Mouse (Mus musculus) gastrocnemius, postnatal 4 days (tissue): ENCODE measurements around the gene Tspan15. TPM values are rescaled to one million over a fixed set of nuclear protein-coding genes. Genes with fewer than 3 reads are reported as not detected.

Source experiments
- DNase-seq, 2 experiments: peaks; one replicate each; pipeline ENCODE4 v3.0.0; 2021 to 2022; ENCODE audit warnings: low spot score in 2 of 2, mixed read lengths in 2 of 2
- long read RNA-seq, 2 experiments: library from polyadenylated mRNA; stranded (forward); transcript quantifications; one replicate each; pipeline ENCODE4 v2.0.0; 2021
- total RNA-seq, 2 experiments: library from RNA; stranded (reverse); gene quantifications; 2 replicates each; pipeline ENCODE4 v1.2.3; 2021

The Tspan15 gene
- total RNA-seq, result 10 to 100 TPM; 25.5 to 30.8 TPM
- long read RNA-seq, experiment 1, transcript Tspan15-201 (8 exons, 3,638 nt), result major isoform, 101 of 111 reads
- long read RNA-seq, experiment 1, partial matches to known transcripts, result 2 of 111 reads
- long read RNA-seq, experiment 1, other reads (novel, unspliced or antisense), result 8 of 111 reads
- long read RNA-seq, experiment 2, transcript Tspan15-201 (8 exons, 3,638 nt), result major isoform, 125 of 140 reads
- long read RNA-seq, experiment 2, partial matches to known transcripts, result 5 of 140 reads
- long read RNA-seq, experiment 2, other reads (novel, unspliced or antisense), result 10 of 140 reads

DNA sequence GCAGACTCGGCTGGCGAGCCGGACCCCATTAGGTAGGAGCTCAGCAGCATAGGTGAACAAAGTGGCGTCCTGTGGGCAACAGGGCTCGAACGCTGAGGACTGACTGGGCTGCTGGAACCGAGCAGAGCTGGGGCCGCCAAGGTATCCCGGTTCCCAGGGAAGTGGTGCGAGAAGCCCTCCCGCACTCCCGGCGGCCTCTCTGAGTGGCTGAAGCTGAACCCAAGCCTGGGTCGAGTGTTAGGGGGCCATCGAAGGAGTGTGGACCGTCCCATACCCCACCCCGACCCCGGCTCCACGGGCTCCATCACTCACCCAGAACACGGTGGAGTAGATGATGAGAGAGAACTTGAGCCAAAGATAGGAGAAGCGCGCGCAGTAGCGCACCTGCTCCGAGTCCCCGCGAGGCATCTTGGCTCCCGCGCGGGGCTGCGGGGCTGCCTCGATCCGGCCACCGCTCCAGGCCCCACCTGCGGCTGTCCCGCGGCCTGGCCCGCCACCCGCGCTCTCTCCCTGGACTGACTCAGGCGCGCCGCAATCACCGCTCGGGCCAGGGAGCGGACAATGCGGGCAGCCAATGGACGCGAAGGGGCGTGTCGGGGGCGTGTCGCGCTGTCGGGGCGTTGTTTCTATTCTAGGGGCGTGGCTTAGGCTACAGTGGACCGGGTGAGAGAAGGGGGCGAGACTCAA, at the start of gene Tspan15:
TSS of gene Tspan15 (minus strand) at position 544 of the 687 bp plus-strand sequence.
- DNase-seq, result peak; percentile 74 to 90

DNA sequence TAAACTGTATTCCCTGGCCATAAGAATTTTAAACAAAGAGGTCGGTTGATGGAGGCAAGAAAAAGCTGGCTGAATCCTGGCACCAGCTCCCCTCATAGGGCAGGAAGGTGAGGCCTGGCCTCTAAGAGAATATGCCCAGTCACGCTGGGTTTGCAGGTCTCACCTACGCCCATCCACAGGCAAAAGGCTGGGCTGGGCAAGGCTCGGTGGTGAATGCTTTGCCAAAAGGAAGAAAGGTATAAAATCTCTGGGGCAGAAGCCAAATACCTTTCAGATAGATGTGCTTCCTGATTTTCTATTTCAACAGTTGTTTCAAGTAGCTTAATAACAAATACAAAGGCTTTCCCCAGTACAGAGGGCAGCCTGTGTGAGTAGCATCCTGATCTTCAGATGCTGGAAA, 48.6 kb upstream of the Tspan15 start:
- DNase-seq, result no peak

DNA sequence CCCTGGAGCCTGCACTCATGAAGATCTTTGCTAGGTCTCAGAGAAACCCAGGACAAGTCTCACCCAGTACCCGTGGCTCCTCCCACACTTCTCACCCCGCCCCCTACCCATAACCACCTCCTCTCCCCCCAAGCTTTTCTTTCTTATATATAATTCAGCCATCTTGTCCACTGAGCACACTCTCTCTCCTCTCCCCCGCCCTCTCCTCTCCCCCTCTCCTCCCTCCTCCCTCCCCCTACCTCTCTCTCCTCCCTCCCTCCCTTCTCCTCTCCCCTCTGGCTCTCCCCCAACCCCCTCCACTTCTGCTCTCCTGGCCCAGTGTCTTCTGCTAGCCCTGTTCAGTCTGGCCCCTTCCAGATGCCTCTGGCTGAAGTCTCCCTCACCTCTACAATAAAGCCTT, 48.0 kb upstream of the Tspan15 start:
- DNase-seq, result no peak

DNA sequence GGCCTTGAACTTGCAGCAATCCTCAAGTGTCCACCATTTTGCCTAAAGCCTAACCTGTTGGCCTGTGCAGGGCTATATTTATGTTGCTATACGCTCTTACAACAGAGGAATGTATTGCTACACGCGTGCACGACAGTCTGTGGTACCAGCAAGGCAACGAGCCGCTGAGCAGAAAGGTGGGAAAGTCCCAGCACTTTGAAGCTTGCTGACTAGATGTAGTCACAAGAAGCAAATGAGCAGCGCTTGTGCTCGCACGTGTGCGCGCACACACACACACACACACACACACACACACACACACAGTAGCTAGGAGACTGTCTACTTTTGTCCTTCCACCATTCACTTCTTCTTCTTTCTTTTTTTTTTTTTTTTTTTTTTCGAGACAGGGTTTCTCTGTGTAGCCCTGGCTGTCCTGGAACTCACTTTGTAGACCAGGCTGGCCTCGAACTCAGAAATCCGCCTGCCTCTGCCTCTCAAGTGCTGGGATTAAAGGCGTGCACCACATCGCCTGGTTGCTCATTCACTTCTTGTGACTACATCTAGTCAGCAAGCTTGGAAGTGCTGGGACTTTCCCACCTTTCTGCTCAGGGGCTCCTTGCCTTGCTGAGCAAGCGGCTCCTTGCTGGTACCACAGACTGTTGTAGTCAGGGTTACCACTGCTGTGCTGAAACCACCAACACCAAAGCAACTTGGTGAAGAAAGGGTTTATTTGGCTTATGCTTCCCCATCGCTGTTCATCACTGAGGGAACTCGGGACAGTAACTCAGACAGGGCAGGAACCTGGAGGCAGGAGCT, 46.6 kb upstream of the Tspan15 start:
- DNase-seq, result no peak

DNA sequence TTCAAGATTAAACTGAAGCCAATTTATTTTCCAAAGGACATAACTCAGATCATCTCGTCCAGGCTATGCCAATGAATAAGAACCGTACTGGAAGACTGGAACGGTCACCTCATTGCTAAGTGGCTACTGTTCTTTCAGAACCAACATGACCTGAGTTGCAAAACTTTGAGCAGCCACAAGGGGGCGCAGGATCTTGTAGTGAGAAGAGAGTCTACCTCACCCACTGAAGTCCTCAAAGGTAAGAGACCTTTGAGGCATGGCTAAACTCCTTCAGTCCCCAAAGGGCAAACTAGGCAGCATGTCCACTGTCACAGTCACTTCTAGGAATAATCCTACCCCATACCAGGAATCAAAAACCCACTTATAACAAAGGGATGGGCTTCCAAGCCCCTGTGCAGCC, 44.2 kb upstream of the Tspan15 start:
- peak; percentile 74 to 84 for DNase-seq

DNA sequence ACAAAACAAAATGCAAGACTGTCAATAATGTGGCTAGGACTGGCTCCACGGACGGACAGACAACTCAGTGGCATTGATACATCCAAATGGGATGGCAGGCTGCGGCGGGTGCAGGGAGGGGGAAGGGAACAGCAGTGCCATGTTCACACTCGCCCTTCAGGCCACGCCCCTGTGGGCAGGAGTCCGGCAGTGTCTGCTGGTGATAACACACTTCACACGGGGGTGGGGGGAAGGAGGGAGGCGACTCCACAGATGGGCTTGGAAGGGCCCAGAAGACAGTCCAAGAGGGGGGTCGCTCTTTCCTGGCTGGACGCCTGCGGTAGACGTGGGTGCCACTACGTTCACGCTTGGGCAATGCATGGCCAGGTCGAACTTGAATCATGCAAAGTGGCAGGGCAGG, 38.2 kb upstream of the Tspan15 start:
- DNase-seq, result no peak

DNA sequence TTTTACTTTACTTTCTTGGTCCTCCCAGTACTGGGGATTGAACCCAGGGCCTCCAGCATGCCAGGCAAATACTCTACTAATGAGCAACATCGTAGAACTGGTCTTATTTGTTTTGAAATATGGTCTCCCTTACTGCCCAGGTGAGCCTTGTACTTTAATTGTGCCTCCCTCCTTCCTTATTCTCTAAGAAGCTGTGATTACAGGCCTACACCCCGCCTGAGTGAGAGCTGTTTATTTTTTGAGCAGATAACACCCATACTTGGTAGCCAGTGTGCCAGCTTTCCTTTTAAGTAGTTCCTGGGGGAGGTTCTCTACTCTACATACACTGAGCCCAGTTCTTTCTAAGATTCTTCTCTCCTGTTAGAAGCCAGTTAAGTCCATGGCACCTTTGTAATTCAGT, 33.2 kb upstream of the Tspan15 start:
- no peak for DNase-seq

DNA sequence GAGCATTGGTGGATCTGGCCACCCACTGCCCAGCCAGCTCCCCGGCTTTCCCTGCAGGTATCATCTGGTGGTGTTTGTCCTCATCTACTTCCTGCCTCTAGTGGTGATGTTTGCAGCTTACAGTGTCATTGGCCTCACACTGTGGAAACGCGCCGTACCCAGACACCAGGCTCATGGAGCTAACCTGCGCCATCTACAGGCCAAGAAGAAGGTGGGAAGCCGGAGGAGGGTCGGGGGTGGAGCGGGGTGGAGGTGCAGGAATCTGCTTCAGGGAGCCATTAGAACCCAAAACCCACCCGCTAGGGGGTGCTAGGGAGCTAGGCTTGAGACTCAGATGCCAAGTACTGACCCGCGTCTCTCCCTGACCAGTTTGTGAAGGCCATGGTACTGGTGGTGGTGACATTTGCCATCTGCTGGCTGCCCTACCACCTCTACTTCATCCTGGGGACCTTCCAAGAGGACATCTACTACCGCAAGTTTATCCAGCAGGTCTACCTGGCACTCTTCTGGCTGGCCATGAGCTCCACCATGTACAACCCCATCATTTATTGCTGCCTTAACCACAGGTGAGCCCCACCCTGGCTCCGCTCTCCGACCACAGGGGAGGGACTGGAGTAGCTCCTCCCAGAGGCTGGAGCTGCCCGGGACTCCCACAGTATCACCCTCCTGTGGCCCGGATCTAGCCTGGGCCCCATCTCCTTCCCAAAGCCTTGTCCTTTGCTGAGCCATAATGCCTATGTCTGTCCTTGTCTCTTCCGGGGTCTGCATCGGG, 30.2 kb upstream of the Tspan15 start:
- peak in 1 of 2 experiments; percentile 48 for DNase-seq

DNA sequence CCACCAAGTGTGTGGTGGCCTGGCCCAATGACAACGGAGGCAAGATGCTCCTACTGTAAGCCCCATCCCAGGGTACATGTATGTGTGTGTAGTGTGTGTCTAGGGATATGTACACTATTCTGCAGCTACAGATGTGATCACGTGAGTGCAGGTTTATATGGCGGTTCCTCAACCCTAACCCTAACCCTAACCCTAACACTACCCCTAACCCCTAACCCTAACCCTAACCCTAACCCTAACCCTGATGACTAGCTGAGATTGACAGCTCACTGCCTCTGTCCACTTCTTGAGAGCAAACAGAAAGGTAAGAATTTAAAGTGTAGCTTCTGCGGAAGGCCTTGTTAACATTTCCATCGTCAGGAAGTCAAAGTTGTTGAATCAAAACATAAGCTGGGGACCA, 27.2 kb upstream of the Tspan15 start:
- no peak for DNase-seq

DNA sequence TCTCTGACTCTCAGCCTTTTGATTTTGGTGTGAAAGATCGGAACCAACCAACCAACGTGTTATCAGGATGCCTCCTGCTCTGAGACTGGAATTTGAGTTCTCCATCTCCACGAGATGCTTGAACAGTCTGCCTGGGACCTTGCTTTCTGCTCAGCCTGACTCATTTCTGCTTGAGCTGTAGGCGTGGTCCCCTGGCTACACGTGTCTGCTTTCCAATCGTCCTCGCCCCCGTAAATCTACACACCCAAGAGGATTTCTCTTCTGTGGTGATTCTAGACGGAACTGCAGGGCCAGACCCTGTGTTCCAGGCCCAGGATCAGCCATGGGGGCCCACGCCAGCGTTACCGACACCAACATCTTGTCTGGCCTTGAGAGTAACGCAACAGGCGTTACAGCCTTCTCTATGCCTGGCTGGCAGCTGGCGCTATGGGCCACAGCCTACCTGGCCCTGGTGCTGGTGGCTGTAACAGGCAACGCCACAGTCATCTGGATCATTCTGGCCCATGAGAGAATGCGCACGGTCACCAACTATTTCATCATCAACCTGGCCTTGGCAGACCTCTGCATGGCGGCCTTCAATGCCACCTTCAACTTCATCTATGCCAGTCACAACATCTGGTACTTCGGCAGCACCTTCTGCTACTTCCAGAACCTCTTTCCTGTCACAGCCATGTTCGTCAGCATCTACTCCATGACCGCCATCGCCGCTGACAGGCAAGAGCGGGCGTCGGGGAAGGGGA, 21.6 kb upstream of the Tspan15 start:
- DNase-seq, result no peak

DNA sequence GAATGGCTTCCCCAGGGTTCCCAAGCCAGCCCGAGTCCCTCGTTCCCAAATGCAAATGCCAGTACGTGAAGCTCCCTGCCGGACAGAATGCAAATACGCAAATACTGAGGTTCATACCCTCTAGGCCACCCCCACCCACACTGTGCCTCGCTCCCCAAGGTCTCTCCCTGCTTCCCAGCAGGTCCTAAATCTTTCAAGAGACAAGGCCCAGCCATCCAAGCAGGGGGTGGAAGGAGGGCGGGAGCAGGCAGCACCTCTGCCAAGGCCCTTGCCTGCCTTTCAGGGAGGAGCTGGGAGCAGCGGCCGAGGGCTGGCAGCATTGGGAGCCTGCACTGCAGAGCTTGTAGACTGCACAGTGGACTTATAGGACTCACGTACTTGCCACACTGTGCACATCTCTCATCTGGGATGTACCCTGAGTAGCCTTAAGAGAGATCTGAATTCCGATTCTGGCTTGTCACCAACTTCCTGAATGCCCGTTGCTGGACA, 21.0 kb upstream of the Tspan15 start, which contains the start of gene Tacr2:
TSS of gene Tacr2 (plus strand) at position 439 of the 489 bp plus-strand sequence.
- DNase-seq, result no peak

DNA sequence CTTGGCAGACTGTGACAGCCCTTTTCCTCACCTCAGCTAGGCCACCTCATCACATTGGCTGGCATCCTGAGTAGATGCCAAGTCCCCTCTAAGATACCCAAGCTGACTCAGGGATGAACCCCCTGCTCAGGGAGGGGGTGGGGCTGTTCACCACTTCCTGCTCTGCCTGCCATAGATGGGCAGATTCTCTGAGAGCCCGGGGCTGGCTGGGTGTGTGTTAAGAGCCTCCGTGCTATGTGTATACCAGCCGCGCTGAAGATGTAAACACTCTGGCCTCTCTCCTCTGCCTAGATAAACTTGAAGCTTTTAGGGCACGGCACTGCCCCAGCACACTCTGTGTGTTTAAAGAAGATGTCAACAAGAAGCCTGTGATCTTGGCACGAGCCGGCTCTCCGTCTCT, 16.8 kb upstream of the Tspan15 start:
- DNase-seq, result no peak

DNA sequence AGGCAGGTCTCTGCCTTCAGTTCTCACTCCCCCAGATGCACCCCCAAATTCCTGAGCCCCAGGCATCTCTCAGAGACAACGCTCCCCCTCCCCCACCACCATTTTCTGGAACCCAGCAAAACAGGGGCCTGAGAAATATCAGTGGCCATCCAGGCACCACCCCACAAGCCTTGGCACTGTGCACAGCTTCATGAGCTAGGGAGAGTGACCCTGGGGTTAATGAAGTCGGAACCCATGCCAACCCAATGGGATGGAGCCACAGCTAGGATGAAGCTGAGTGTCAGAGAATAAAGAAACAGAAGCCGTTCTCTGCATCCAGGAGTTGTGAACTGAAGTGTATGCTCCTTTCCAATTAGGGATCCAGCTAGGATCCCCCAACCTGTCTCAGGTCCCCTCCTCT, 16.1 kb upstream of the Tspan15 start:
- no peak for DNase-seq

DNA sequence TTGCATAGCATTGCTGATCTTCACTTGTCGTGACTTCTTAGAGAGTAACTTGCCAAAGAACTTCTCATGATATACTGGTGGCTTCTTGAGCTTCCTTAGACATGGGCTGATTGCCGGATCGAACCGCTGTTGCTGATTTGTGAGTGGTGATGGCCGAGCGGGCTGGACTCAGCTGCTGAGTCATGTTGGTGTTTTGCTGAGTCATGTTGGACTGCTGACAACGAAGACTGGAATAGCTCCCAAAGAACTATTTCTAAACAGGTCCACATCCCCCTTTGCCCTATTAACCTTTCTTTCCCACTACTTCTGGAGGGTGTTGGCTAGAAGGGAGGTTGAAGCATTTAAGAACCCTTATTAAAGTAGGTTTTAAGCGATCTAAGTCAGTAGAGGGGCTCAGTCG, 13.0 kb upstream of the Tspan15 start:
- DNase-seq, result no peak

DNA sequence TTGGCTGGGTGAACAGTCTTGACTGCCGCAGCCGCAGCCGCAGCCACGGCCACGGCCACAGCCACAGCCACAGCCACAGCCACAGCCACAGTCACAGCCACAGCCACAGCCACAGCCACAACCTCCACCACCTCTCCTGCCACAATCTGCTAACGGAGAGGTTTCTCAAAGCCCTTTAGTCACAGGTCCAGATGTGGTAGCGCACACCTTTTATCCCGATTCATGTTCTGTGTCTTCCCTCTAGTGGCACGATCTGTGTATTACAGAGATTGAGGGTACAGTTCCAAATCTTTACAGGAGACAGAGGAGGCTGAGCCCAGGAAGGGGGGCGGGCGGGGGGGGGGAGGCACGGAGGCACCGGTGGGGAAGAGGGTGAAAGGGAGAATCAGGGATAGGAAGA, 11.8 kb upstream of the Tspan15 start:
- peak in 1 of 2 experiments; percentile 38 for DNase-seq

DNA sequence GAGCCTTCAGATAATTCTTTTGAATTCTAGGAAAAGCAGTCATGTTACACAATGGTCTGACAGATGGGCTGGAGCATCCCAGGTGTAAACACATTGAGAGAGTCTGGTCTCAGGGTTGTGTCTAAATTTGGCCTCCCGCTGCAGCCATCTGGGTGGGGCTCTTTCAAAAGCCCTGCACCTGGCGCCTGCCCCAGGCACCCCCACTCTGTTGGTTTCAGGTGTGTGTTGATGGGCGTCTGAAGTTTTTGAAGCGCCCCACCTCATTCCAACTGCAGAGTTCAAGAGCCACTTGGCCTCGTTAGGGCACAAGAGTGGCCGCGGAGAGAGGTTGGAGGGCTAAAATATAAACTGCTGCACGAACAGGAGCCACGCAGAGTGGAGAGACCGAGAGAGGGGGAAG, 11.3 kb upstream of the Tspan15 start:
- no peak for DNase-seq

DNA sequence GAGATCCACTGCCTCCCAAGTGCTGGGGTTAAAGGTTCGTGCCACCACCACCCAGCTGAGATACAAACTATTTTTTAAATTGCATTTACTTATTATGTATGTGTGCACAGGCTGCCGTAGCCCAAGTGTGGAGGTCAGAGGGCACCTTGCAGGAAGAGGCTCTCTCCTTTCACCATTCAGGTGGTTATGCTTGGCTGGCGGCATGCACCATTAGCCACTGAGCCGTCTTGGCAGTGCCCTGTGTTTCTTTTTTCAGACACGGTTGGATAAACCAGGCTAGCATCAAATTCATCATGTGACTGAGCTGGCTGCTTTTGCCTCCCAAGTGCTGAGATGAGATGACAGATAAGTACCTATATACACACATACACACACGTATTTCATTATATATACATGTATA, 8.2 kb upstream of the Tspan15 start:
- DNase-seq, result no peak

DNA sequence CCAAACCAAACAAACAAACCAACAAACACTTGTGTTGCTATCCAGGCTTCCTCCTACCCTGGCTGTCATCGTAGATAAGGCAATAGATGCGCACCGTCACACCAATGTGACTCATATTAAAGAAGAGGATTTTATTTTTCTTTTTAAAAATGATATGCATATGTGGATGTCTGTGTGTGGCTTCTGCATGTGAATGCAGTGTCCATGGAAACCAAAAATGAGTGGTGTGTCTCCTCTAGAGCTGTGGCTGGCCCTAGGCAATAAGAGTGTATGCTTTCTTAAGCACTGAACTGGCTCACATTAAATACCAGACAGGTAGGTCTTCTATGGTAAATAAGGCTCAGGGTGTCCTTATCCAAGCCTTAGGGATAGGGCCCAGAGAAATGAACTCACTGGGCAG, 7.6 kb upstream of the Tspan15 start:
- DNase-seq, result no peak

DNA sequence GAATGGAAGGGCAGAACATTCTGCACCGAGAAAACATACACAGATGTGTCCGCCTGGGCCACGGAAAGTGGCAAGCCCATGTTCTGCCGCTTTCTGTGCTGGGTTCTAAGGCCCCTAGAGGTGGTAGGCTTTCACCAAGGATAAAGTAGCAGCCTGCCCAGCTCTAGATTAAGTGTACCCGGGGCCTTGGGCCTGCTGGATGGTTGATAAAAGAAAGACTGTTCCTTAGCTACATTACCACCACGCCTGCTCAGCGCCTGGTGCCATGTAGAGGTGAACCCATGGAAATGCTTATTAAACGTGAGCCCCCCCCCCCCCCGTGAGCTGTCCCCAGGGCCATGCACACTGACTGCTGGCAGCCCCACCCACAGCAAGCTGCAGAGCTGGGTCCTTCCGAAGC, 6.2 kb upstream of the Tspan15 start:
- DNase-seq, result no peak

DNA sequence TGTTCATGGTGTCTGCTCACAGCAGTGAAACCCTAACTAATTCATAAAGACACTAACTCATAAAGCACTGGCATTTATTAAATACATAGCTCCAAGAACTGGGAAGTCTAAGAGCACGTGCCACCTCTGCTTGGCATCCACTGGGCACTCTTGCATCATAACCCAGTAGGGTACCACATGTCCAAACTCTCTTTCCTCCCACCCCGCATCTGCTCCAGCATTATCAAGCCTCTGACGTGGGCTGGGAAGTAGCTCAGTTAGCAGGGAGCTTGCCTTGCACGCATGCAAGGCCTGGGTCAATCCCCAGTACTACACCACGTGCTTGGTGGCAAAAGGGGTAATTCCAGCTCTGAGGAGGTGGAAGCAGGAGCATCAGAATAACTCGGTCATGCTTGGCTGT, 5.1 kb upstream of the Tspan15 start:
- DNase-seq, result no peak
